Mouse (Mus musculus) kidney, embryonic 16.5 days (tissue): ENCODE measurements around the gene Vsig10. TPM values are rescaled to one million over a fixed set of nuclear protein-coding genes. Genes with fewer than 3 reads are reported as not detected.

Experiments used
- ATAC-seq: fragments of 200-750 bp; cut with Nextera tagmentation; 2 replicates; pipeline ENCODE4 v1.8.0; 2017; ENCODE audit warnings: moderate TSS enrichment; ENCODE audit not compliant: low FRiP score, low TSS enrichment
- H3K27ac ChIP-seq: fragments of 300-500 bp; sonication (generic); 2 replicates; pipeline ENCODE4 v1.5.1; 2014; ENCODE audit warnings: low read length
- H3K27me3 ChIP-seq: fragments of 300-500 bp; sonication (generic); 2 replicates; pipeline ENCODE4 v1.6.1; 2014; ENCODE audit warnings: low read length, control low read depth, mixed read lengths; ENCODE audit not compliant: insufficient read depth
- H3K36me3 ChIP-seq: fragments of 300-500 bp; sonication (generic); 2 replicates; pipeline ENCODE4 v1.6.1; 2014; ENCODE audit warnings: low read length, control low read depth, mixed read lengths; ENCODE audit not compliant: insufficient read depth
- H3K4me1 ChIP-seq: fragments of 300-500 bp; sonication (generic); 2 replicates; pipeline ENCODE4 v1.6.1; 2014; ENCODE audit warnings: low read length, control low read depth, mixed read lengths; ENCODE audit not compliant: insufficient read depth
- H3K4me2 ChIP-seq: fragments of 300-500 bp; sonication (generic); replicated peaks from 2 replicates; pipeline ENCODE4 v1.6.1; 2014; ENCODE audit warnings: low read depth, low read length
- H3K4me3 ChIP-seq: fragments of 300-500 bp; sonication (generic); 2 replicates; pipeline ENCODE4 v1.5.1; 2014; ENCODE audit warnings: mild to moderate bottlenecking, low read length
- H3K9ac ChIP-seq: fragments of 300-500 bp; sonication (generic); replicated peaks from 2 replicates; pipeline ENCODE4 v1.6.1; 2014; ENCODE audit warnings: low read length
- H3K9me3 ChIP-seq: fragments of 300-500 bp; sonication (generic); 2 replicates; pipeline ENCODE4 v1.6.1; 2016; ENCODE audit warnings: low read length, control low read depth
- WGBS: fragments of 180-500 bp; shearing (Covaris S2); extraction: QIAGEN DNeasy Blood & Tissue Kit; methylation state at CpG from one replicate; pipeline ENCODE4 v1.1.7; 2014; 5-methylcytosine and 5-hydroxymethylcytosine counted together
- polyA plus RNA-seq: library from polyadenylated mRNA; unstranded; fragments of >200 nt; fragmentation: Nextera tagmentation; extraction: Ambion mirVana; gene quantifications from 2 replicates; pipeline ENCODE4 v1.2.1, GENCODE M21; 2015

Vsig10 gene
- polyA plus RNA-seq, 1 experiment from 2014 or later, result 14.6 TPM

GRCm38 (mm10) chr5:117388877-117389276, 70.0 kb downstream of the Vsig10 start, which contains the start of gene Rfc5:
Gene Rfc5, minus strand, starts transcription at chr5:117389047.
- Histone ChIP-seq H3K4me3 (peak within 1 kb of the TSS; percentile 74), H3K9ac (peak within 1 kb of the TSS; percentile 91), H3K36me3 (peaks cover 9% of the 10 kb centered on the region), H3K9me3 (no peaks in the 10 kb centered on the region; the same call in 1 of the 2 replicates), H3K27ac (0 out of 2 replicates have a peak within 1 kb of the TSS, but pooled peaks have one; percentile 56), H3K27me3 (no peaks in the 10 kb centered on the region), H3K4me2 (peak within 1 kb of the TSS; percentile 70), H3K4me1 (peaks cover 11% of the 10 kb centered on the region)
- under 1% methylated on average over 44 of the region's 44 CpGs for WGBS
- peak; percentile 97 for ATAC-seq

GRCm38 (mm10) chr5:117390895-117391294, 72.0 kb downstream of the Vsig10 start:
- 95% methylated on average over 1 of the region's 1 CpGs for WGBS

GRCm38 (mm10) chr5:117395834-117396233, 77.0 kb downstream of the Vsig10 start:
- H3K4me1 ChIP-seq, result no peaks in the 10 kb centered on the region
- no peak for ATAC-seq
- H3K27ac ChIP-seq, result no peak overlapping the region
- H3K9me3 ChIP-seq, result no peaks in the 10 kb centered on the region; the same call in 1 of the 2 replicates
- no peak overlapping the region for H3K4me3 ChIP-seq
- H3K36me3 ChIP-seq, result no peaks in the 10 kb centered on the region
- no peaks in the 10 kb centered on the region for H3K27me3 ChIP-seq
- H3K4me2 ChIP-seq, result no peak overlapping the region
- WGBS, result 83% methylated on average over 5 of the region's 5 CpGs
- H3K9ac ChIP-seq, result no peak overlapping the region

More at GRCm38 (mm10) chr5:117390895-117391294, 72.0 kb downstream of the Vsig10 start:
- no peaks in the 10 kb centered on the region; the same call in 1 of the 2 replicates for H3K9me3 ChIP-seq
- peaks cover 11% of the 10 kb centered on the region for H3K4me1 ChIP-seq
- H3K4me3 ChIP-seq, result no peak overlapping the region
- no peak overlapping the region for H3K27ac ChIP-seq
- H3K27me3 ChIP-seq, result no peaks in the 10 kb centered on the region
- H3K9ac ChIP-seq, result no peak overlapping the region
- no peak for ATAC-seq
- H3K36me3 ChIP-seq, result no peaks in the 10 kb centered on the region; the same call in 1 of the 2 replicates
- H3K4me2 ChIP-seq, result no peak overlapping the region

GRCm38 (mm10) chr5:117396596-117397014, 77.7 kb downstream of the Vsig10 start:
- H3K9ac ChIP-seq, result no peak overlapping the region
- H3K36me3 ChIP-seq, result no peaks in the 10 kb centered on the region
- H3K27ac ChIP-seq, result no peak overlapping the region
- H3K27me3 ChIP-seq, result no peaks in the 10 kb centered on the region
- WGBS, result 70% methylated on average over 6 of the region's 6 CpGs
- H3K9me3 ChIP-seq, result no peaks in the 10 kb centered on the region; the same call in 1 of the 2 replicates
- no peak overlapping the region for H3K4me2 ChIP-seq
- H3K4me3 ChIP-seq, result no peak overlapping the region
- H3K4me1 ChIP-seq, result no peaks in the 10 kb centered on the region
- ATAC-seq, result no peak

GRCm38 (mm10) chr5:117397371-117397770, 78.5 kb downstream of the Vsig10 start:
- WGBS, result 78% methylated on average over 6 of the region's 6 CpGs
- no peak overlapping the region for H3K4me2 ChIP-seq
- ATAC-seq, result no peak
- H3K36me3 ChIP-seq, result no peaks in the 10 kb centered on the region
- no peak overlapping the region for H3K4me3 ChIP-seq
- H3K27me3 ChIP-seq, result no peaks in the 10 kb centered on the region
- H3K27ac ChIP-seq, result no peak overlapping the region
- H3K9ac ChIP-seq, result no peak overlapping the region
- no peaks in the 10 kb centered on the region for H3K4me1 ChIP-seq
- no peaks in the 10 kb centered on the region; the same call in 1 of the 2 replicates for H3K9me3 ChIP-seq

- Histone ChIP-seq H3K36me3 (no peaks in the 10 kb centered on the region), H3K27ac (no peak overlapping the region), H3K4me1 (no peaks in the 10 kb centered on the region), H3K9me3 (no peaks in the 10 kb centered on the region; the same call in 1 of the 2 replicates), H3K9ac (no peak overlapping the region), H3K27me3 (no peaks in the 10 kb centered on the region), H3K4me3 (no peak overlapping the region), H3K4me2 (no peak overlapping the region)
- WGBS, result 36% methylated on average over 4 of the region's 5 CpGs
- peak; percentile 69; the same call in 1 of the 2 replicates for ATAC-seq
Observed at GRCm38 (mm10) chr5:117398007-117398550, 79.2 kb downstream of the Vsig10 start.

GRCm38 (mm10) chr5:117399281-117399680, 80.4 kb downstream of the Vsig10 start:
- no peak for ATAC-seq
- WGBS, result 75% methylated on average over 9 of the region's 9 CpGs
- H3K4me3 ChIP-seq, result no peak overlapping the region
- H3K9ac ChIP-seq, result no peak overlapping the region
- no peaks in the 10 kb centered on the region for H3K9me3 ChIP-seq
- no peaks in the 10 kb centered on the region for H3K36me3 ChIP-seq
- no peaks in the 10 kb centered on the region for H3K27me3 ChIP-seq
- no peaks in the 10 kb centered on the region for H3K4me1 ChIP-seq
- H3K4me2 ChIP-seq, result no peak overlapping the region
- H3K27ac ChIP-seq, result no peak overlapping the region

GRCm38 (mm10) chr5:117403609-117404008, 84.7 kb downstream of the Vsig10 start:
- no peak overlapping the region for H3K4me3 ChIP-seq
- no peaks in the 10 kb centered on the region for H3K36me3 ChIP-seq
- no peaks in the 10 kb centered on the region for H3K9me3 ChIP-seq
- ATAC-seq, result no peak
- H3K27ac ChIP-seq, result no peak overlapping the region
- H3K9ac ChIP-seq, result no peak overlapping the region
- H3K4me2 ChIP-seq, result no peak overlapping the region
- no peaks in the 10 kb centered on the region for H3K4me1 ChIP-seq
- no peaks in the 10 kb centered on the region for H3K27me3 ChIP-seq
- 84% methylated on average over 8 of the region's 8 CpGs for WGBS
